Mouse (Mus musculus): ENCODE data around the gene Cobll1. TPM values are rescaled to one million over a fixed set of nuclear protein-coding genes. Genes with fewer than 3 reads are reported as not detected.

Cobll1 gene
- polyA plus RNA-seq (2014; fragmentation: Nextera tagmentation; extraction: Ambion mirVana) = 11.4 and 24.7 TPM in 2 replicates

GRCm38 (mm10) chr2:65238964-65239570, at the start of gene Cobll1:
Cobll1 (minus strand) TSS chr2:65239403.
- Histone ChIP-seq H3K4me1 (ENCODE audit: control insufficient read depth, insufficient read depth, low read length) (peaks cover 4% of the 10 kb centered on the region; the same call in 1 of the 2 replicates), H3K4me3 (ENCODE audit: low read length) (peak within 1 kb of the TSS; percentile 80), H3K9me3 (ENCODE audit: control insufficient read depth, low read length) (no peaks in the 10 kb centered on the region), H3K36me3 (ENCODE audit: control insufficient read depth, insufficient read depth, low read length) (no peaks in the 10 kb centered on the region), H3K27ac (ENCODE audit: low read depth, low read length) (peak within 1 kb of the TSS; percentile 96), H3K27me3 (ENCODE audit: control insufficient read depth, insufficient read depth, low read length) (no peaks in the 10 kb centered on the region), H3K4me2 (replicated peaks; ENCODE audit: low read depth, low read length) (peak within 1 kb of the TSS; percentile 85), H3K9ac (ENCODE audit: low read depth, low read length) (peak within 1 kb of the TSS; percentile 81)
- ATAC-seq (ENCODE audit: low FRiP score, low TSS enrichment) = peak; percentile 84
- WGBS = under 1% methylated on average over 36 of the region's 37 CpGs

DNA sequence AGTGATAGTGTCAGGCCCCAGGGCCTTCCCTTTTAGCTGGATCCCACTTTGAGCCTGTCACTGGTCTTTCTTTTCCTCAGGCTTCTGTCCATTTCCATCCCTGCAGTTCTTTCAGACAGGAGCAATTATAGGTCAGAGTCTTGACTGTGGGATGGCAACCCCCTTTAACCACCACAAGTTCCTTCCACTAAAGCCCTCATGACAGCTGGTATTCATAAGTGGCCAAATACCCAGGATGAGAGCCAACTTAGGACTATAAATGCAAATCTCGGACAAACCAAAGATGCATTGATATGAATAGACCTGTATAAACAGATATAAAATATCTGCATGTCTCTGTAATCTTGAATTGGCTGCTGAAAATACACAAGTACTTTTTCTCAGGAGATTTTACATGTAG, 49.5 kb upstream of the Cobll1 start:
- WGBS = 95% methylated on average over 1 of the region's 1 CpGs
- Histone ChIP-seq H3K9ac (ENCODE audit: low read depth, low read length) (no peak overlapping the region), H3K9me3 (ENCODE audit: control insufficient read depth, low read length) (no peaks in the 10 kb centered on the region), H3K36me3 (ENCODE audit: control insufficient read depth, insufficient read depth, low read length) (no peaks in the 10 kb centered on the region), H3K4me3 (ENCODE audit: low read length) (no peak overlapping the region), H3K4me1 (ENCODE audit: control insufficient read depth, insufficient read depth, low read length) (peaks cover 6% of the 10 kb centered on the region; the same call in 1 of the 2 replicates), H3K4me2 (replicated peaks; ENCODE audit: low read depth, low read length) (no peak overlapping the region), H3K27ac (ENCODE audit: low read depth, low read length) (no peak overlapping the region), H3K27me3 (ENCODE audit: control insufficient read depth, insufficient read depth, low read length) (no peaks in the 10 kb centered on the region)
- no peak for ATAC-seq (ENCODE audit: low FRiP score, low TSS enrichment)

- H3K4me2 ChIP-seq (replicated peaks; ENCODE audit: low read depth, low read length) = no peak overlapping the region
- no peak overlapping the region for H3K4me3 ChIP-seq (ENCODE audit: low read length)
- no peak for ATAC-seq (ENCODE audit: low FRiP score, low TSS enrichment)
- H3K36me3 ChIP-seq (ENCODE audit: control insufficient read depth, insufficient read depth, low read length) = no peaks in the 10 kb centered on the region
- H3K27me3 ChIP-seq (ENCODE audit: control insufficient read depth, insufficient read depth, low read length) = no peaks in the 10 kb centered on the region
- peaks cover 6% of the 10 kb centered on the region; the same call in 1 of the 2 replicates for H3K4me1 ChIP-seq (ENCODE audit: control insufficient read depth, insufficient read depth, low read length)
- no peak overlapping the region for H3K9ac ChIP-seq (ENCODE audit: low read depth, low read length)
- no peaks in the 10 kb centered on the region for H3K9me3 ChIP-seq (ENCODE audit: control insufficient read depth, low read length)
- 43% methylated on average over 3 of the region's 3 CpGs for WGBS
- H3K27ac ChIP-seq (ENCODE audit: low read depth, low read length) = no peak overlapping the region
These were observed 46.2 kb upstream of the Cobll1 start for GRCm38 (mm10) chr2:65285380-65285779.

DNA sequence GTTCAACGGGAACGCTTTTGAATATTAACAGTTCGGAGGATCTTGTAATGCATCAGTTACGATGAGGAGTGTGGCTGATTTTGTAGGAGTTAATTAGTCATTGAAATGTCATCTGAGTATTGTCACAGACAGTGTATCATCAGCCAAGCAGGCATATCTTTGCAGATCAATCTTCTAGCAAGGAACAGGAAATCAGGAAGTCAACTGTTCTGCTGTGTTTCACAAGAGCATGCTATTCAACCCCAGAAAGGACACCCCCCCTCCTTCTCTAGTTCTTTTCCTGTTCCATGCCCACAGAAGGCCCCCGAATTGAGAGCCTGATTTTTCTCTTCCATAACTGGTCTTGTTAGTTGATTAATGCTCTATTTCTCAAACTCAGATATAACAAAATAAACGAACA, 43.8 kb upstream of the Cobll1 start:
- Histone ChIP-seq H3K9me3 (ENCODE audit: control insufficient read depth, low read length) (no peaks in the 10 kb centered on the region), H3K36me3 (ENCODE audit: control insufficient read depth, insufficient read depth, low read length) (no peaks in the 10 kb centered on the region), H3K4me1 (ENCODE audit: control insufficient read depth, insufficient read depth, low read length) (peaks cover 9% of the 10 kb centered on the region; the same call in 1 of the 2 replicates), H3K4me2 (replicated peaks; ENCODE audit: low read depth, low read length) (no peak overlapping the region), H3K27me3 (ENCODE audit: control insufficient read depth, insufficient read depth, low read length) (no peaks in the 10 kb centered on the region), H3K9ac (ENCODE audit: low read depth, low read length) (no peak overlapping the region), H3K4me3 (ENCODE audit: low read length) (no peak overlapping the region), H3K27ac (ENCODE audit: low read depth, low read length) (no peak overlapping the region)
- 83% methylated on average over 6 of the region's 6 CpGs for WGBS
- ATAC-seq (ENCODE audit: low FRiP score, low TSS enrichment) = no peak

DNA sequence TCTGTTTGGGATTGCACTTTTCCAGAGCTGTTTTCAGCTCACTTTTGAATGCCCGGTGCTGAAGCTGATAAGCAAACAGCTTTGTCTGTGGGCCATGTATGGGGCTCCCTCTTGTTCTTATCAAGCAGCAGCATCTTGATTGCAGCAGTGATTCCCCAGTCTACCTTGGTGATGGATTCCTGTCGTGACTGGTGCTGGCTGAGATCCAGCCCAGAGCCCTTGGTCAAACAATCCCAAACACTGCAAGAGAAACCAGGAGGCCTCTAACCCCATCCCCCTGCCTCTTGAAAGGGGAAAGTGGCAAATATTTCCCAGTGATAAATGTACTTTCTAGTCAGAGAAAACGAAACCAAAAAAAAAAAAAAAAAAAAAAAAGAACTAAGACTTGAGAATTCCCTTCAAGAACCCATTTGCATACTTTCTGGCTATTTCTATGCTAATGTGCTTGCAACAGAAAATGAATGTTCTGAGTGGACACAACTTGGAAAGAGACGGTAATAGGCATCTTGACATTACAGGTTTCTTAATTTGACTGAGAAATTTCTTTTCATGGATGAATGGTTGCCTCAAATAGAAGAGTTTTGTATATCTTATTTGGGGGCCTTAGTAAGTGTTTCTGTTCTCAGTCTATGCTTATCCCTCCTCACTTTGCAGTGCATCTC, 40.0 kb upstream of the Cobll1 start:
- Histone ChIP-seq H3K4me2 (replicated peaks; ENCODE audit: low read depth, low read length) (no peak overlapping the region), H3K4me3 (ENCODE audit: low read length) (no peak overlapping the region), H3K9ac (ENCODE audit: low read depth, low read length) (no peak overlapping the region), H3K36me3 (ENCODE audit: control insufficient read depth, insufficient read depth, low read length) (no peaks in the 10 kb centered on the region), H3K4me1 (ENCODE audit: control insufficient read depth, insufficient read depth, low read length) (0 out of 2 replicates have a peak, but pooled peaks cover 3% of the 10 kb centered on the region), H3K27me3 (ENCODE audit: control insufficient read depth, insufficient read depth, low read length) (no peaks in the 10 kb centered on the region), H3K27ac (ENCODE audit: low read depth, low read length) (no peak overlapping the region), H3K9me3 (ENCODE audit: control insufficient read depth, low read length) (no peaks in the 10 kb centered on the region)
- WGBS = 29% methylated on average over 4 of the region's 4 CpGs
- ATAC-seq (ENCODE audit: low FRiP score, low TSS enrichment) = 0 out of 2 replicates have a peak, but pooled peaks have one; percentile 20

DNA sequence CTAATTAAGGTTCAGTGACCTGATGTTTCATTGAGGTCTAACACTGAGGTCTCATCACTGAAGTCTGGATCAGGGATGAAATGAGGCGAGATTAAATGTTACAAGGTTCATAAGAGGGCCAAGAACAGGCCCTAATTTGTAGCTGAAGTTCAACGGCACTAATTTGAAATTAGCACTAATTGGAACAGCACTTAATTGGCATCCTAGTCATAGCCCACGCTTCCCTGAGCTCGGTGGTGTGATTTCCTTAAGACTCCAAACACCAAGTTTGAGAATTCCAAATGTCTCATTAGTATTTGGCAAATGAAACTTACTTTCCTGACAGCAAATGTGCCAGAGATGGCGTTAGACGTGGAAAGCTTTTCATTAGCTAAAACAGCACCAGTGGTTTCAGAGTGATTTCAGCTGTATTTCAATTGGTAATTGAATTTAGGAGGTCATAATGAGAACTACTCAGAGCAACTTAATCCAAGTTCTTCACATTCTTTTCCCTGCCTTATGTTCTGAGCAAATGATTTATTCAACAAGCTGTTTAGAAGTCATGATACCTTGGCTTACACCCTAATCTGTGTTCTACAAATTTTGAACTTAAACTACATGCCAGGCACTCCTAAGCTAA, 36.3 kb upstream of the Cobll1 start:
- WGBS = 59% methylated on average over 6 of the region's 6 CpGs
- Histone ChIP-seq H3K9me3 (ENCODE audit: control insufficient read depth, low read length) (no peaks in the 10 kb centered on the region), H3K27me3 (ENCODE audit: control insufficient read depth, insufficient read depth, low read length) (no peaks in the 10 kb centered on the region), H3K4me2 (replicated peaks; ENCODE audit: low read depth, low read length) (no peak overlapping the region), H3K27ac (ENCODE audit: low read depth, low read length) (no peak overlapping the region), H3K36me3 (ENCODE audit: control insufficient read depth, insufficient read depth, low read length) (no peaks in the 10 kb centered on the region), H3K9ac (ENCODE audit: low read depth, low read length) (no peak overlapping the region), H3K4me3 (ENCODE audit: low read length) (no peak overlapping the region), H3K4me1 (ENCODE audit: control insufficient read depth, insufficient read depth, low read length) (0 out of 2 replicates have a peak, but pooled peaks cover 3% of the 10 kb centered on the region)
- ATAC-seq (ENCODE audit: low FRiP score, low TSS enrichment) = no peak

DNA sequence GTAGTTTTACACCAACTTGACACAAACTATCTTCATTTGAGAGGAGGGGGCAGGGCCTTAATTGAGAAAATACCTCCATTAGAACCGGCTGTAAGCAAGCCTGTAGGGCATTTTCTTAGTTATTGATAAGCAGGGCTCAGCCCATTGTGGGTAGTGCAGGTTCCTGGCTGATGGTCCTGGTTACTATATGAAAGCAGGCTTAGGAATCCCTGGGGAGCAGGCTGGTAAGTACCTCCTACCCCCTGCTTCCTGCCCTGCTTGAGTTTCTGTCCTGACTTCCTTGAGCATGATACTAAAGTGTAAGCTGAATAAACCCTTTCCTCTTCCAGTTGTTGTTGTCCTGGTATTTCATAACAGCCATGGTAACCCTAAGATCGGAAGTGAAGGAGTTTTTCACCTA, 34.7 kb upstream of the Cobll1 start:
- no peaks in the 10 kb centered on the region for H3K9me3 ChIP-seq (ENCODE audit: control insufficient read depth, low read length)
- ATAC-seq (ENCODE audit: low FRiP score, low TSS enrichment) = no peak
- H3K4me3 ChIP-seq (ENCODE audit: low read length) = no peak overlapping the region
- no peaks in the 10 kb centered on the region for H3K27me3 ChIP-seq (ENCODE audit: control insufficient read depth, insufficient read depth, low read length)
- no peak overlapping the region for H3K4me2 ChIP-seq (replicated peaks; ENCODE audit: low read depth, low read length)
- H3K9ac ChIP-seq (ENCODE audit: low read depth, low read length) = no peak overlapping the region
- 56% methylated on average over 2 of the region's 2 CpGs for WGBS
- no peaks in the 10 kb centered on the region for H3K36me3 ChIP-seq (ENCODE audit: control insufficient read depth, insufficient read depth, low read length)
- 0 out of 2 replicates have a peak, but pooled peaks cover under 1% of the 10 kb centered on the region for H3K4me1 ChIP-seq (ENCODE audit: control insufficient read depth, insufficient read depth, low read length)
- no peak overlapping the region for H3K27ac ChIP-seq (ENCODE audit: low read depth, low read length)

- 92% methylated on average over 6 of the region's 6 CpGs for WGBS
- H3K4me2 ChIP-seq (replicated peaks; ENCODE audit: low read depth, low read length) = no peak overlapping the region
- no peaks in the 10 kb centered on the region for H3K36me3 ChIP-seq (ENCODE audit: control insufficient read depth, insufficient read depth, low read length)
- no peak for ATAC-seq (ENCODE audit: low FRiP score, low TSS enrichment)
- H3K9me3 ChIP-seq (ENCODE audit: control insufficient read depth, low read length) = no peaks in the 10 kb centered on the region
- H3K9ac ChIP-seq (ENCODE audit: low read depth, low read length) = no peak overlapping the region
- no peaks in the 10 kb centered on the region for H3K27me3 ChIP-seq (ENCODE audit: control insufficient read depth, insufficient read depth, low read length)
- H3K4me1 ChIP-seq (ENCODE audit: control insufficient read depth, insufficient read depth, low read length) = no peaks in the 10 kb centered on the region
- no peak overlapping the region for H3K4me3 ChIP-seq (ENCODE audit: low read length)
- H3K27ac ChIP-seq (ENCODE audit: low read depth, low read length) = no peak overlapping the region
These were observed 29.5 kb upstream of the Cobll1 start for GRCm38 (mm10) chr2:65268731-65269130.

DNA sequence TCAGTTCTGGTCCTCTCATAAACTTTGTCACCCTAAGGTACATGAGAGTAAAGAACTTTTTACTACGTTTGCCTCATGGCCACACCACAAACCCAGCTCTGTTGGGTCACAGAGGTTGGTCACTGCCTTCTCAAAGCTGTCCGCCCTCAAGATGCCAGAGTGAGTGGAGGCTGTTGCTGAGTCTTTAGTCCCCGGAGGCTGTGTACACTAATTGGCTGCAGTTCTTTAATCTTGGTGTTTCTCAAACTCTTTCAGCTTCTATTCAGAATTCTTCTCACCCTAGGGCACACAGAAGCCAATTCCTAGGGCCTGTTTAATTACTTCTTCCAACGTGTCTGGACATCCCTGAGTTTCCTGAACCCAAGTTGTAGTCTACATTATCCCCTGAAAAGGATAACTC, 28.6 kb upstream of the Cobll1 start:
- Histone ChIP-seq H3K36me3 (ENCODE audit: control insufficient read depth, insufficient read depth, low read length) (no peaks in the 10 kb centered on the region), H3K4me2 (replicated peaks; ENCODE audit: low read depth, low read length) (no peak overlapping the region), H3K9ac (ENCODE audit: low read depth, low read length) (no peak overlapping the region), H3K4me3 (ENCODE audit: low read length) (no peak overlapping the region), H3K27ac (ENCODE audit: low read depth, low read length) (no peak overlapping the region), H3K9me3 (ENCODE audit: control insufficient read depth, low read length) (no peaks in the 10 kb centered on the region), H3K4me1 (ENCODE audit: control insufficient read depth, insufficient read depth, low read length) (no peaks in the 10 kb centered on the region), H3K27me3 (ENCODE audit: control insufficient read depth, insufficient read depth, low read length) (no peaks in the 10 kb centered on the region)
- 55% methylated on average over 4 of the region's 4 CpGs for WGBS
- no peak for ATAC-seq (ENCODE audit: low FRiP score, low TSS enrichment)

Data from kidney, embryonic 14.5 days (tissue).